Mouse (Mus musculus) 3T3-L1 (cell line): ENCODE measurements around the gene Ugdh.
"Not testable (repeated sequence)": the region's sequence is repeated elsewhere in the genome, so short reads cannot be mapped to it uniquely, and the experiment has no call there.

Source experiments
- DNase-seq: peaks from one replicate; pipeline ENCODE4 v3.0.0-alpha.2; 2015; ENCODE audit warnings: low read depth, low spot score

Gene Ugdh

DNA sequence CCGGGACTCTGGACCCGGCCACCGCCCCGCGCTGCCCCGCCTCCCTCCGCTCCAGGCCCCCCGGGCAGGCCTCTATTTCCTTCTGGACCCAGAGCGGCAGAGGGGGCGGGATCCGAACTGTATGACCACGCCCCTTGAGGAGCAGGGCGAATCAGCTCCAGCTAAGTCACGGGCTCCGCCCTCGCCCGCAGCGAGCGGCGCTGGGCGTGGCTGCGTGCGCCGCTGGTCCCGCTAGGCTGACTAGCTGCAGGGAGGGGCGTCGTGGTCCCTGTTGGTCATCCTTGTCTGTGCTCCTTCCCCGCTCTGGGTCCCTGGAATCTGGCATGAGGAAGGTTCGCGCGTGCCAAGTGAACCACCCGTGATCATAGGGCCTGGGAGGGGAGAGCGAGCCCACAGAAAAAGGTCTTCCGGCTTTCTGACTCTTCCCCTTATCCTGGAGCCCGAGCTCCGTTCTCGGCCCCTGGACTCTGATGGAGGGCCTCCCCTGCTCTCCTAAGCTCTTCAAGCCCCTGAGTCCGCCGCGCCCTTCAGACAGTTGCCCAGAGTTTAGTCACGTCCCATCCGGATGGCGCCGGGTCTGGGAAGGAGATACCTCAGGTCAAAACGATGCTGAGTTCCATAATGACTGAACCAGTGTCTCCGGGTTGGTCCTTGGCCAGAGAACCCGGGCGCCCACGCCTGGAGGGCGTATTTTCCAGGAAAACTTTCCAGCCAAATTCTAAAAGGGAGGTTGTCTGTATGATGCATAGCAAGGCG lies at the start of gene Ugdh:
Gene Ugdh (minus strand): TSS at position 144 of the 756 bp plus-strand sequence.
- peak; percentile 98 for DNase-seq

GRCm38 (mm10) chr5:65482996-65483395 lies 47.2 kb upstream of the Ugdh start:
- DNase-seq: no peak

- DNase-seq: no peak
These were observed 44.8 kb upstream of the Ugdh start for GRCm38 (mm10) chr5:65480511-65480910.

DNA sequence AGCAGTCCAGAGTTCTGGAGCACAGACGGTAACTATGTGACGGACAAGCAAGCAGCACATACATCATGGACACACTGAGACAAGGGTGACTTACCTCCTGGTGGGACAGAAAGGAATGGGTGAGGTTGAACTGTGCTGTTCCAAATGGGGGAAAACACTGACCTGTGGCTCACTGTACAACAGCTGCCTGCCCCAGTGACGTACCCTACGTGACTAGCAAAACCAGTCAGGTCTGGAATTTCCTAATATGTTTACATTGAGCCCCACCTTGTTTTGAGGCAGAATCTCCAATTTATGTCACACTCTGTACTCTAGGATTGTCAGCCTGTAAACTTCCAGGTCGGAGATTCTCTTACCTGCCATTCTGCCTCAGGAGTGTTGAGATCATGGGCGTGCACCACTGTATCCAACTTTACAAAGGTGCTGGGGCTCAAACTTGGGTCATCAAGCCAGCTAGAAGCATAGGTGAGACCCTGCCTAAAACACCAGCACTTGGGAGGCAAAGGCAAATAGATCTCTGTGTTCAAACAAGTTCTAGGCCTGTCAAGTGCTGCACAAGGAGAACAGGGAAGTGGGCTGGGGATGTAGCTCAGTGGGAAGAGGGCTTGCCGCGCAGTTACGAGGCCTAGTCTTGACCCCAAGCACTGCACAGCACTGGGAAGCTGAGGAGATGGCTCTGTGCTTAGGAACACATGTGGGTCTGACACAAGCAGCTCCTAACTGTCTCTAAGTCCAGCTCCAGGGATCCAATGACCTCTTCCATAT lies 44.1 kb upstream of the Ugdh start:
- DNase-seq: no peak

GRCm38 (mm10) chr5:65478224-65478623 lies 42.5 kb upstream of the Ugdh start:
- peak; percentile 75 for DNase-seq

- not testable (repeated sequence) for DNase-seq
These were observed 41.0 kb upstream of the Ugdh start for GRCm38 (mm10) chr5:65476739-65477138.

DNA sequence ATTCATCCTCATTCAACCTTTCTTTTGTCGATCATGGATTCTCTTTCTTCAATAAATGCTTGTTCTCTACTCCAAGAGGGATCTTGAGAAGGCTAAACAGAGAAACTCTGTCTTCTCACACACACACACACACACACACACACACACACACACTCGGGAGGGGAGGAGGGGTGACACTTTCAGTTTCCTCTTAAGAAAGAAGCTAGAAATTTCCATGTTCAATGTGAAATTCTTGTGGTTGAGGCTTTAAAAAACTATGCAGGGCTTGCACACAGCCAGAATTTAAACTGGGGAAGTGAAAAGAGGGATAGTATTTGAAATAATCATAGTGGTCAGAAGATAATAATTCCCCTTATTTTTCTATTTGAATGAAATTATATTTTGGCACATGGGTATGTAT lies 40.1 kb upstream of the Ugdh start:
- peak; percentile 66 for DNase-seq

DNA sequence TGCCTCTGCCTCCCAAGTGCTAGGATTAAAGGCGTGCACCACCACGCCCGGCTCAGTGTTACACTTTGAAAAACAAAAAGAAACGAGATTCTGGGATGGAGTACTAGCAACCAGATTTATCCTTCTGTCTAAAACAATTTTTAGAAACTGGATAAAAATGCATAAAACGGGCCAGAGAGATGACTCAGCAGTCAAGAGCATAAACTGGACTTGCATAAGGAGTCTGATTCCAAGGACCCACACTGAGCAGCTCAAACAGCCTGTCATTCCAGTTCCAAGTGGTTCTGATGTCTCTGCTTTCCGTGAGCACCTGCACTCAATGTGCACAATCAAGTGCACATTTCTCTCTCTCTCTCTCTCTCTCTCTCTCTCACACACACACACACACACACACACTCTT lies 34.0 kb upstream of the Ugdh start:
- DNase-seq: peak; percentile 73

DNA sequence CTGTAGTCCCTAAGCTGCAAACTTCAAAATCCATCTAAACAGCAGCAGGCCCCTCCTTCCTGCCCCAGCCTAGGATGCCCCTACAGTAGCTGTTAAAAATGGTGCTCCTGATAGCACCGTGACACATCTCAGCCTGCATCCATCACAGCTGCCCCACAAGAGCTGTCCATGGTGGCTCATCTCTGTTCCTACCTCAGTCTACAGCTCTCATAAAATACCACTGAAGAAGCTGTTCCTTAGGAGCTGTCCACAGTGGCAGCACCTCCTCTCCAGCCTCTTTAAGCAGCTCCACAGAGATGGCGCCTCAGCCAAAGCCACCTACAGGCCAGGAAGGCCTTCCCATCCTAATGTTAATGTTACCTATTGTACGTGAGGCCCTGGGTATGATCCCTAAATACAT lies 31.2 kb upstream of the Ugdh start:
- DNase-seq: peak; percentile 67

DNA sequence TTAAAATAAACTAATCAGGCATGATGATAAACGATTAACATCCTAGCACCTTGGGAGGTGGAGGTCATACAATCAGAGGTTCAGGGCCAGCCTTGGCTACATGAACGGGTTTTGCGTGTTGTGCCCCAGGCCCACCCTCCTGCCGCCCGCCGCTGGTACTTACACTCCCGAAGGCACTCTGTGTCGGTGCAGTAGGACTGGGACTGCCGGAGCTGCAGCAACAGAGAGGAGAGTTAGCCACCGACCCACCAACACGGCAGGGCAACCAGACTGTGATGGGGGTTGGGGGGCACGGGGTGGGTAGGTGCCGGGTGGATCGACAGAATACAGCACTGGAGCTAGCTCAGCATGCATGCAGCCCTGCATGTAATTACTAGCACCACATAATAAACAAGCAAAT lies 24.6 kb upstream of the Ugdh start:
- DNase-seq: no peak

DNA sequence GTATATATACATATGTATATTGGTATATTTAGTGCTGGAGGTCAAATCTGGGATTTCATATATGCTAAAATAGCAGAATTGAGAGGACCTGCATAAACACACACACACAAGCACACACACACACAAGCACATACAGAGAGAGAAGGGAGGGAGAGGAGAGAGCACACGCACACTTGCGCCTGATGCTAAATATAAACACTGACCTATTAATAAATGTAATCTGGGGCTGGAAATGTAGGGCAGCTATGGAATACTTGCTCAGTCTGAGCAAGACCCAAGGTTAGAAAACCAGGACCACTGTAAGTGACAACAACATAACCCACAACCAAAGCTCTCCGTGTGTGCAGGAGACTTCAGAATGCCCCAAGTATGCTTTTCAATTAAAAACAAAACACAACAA lies 23.7 kb upstream of the Ugdh start:
- DNase-seq: no peak

GRCm38 (mm10) chr5:65457846-65458245 lies 22.1 kb upstream of the Ugdh start:
- peak; percentile 85 for DNase-seq

- peak; percentile 70 for DNase-seq
These were observed 21.5 kb upstream of the Ugdh start for GRCm38 (mm10) chr5:65457086-65457827.

- DNase-seq: peak; percentile 88
These were observed 19.0 kb upstream of the Ugdh start for GRCm38 (mm10) chr5:65454771-65455170.

- DNase-seq: no peak
These were observed 13.2 kb upstream of the Ugdh start for GRCm38 (mm10) chr5:65448941-65449340.

DNA sequence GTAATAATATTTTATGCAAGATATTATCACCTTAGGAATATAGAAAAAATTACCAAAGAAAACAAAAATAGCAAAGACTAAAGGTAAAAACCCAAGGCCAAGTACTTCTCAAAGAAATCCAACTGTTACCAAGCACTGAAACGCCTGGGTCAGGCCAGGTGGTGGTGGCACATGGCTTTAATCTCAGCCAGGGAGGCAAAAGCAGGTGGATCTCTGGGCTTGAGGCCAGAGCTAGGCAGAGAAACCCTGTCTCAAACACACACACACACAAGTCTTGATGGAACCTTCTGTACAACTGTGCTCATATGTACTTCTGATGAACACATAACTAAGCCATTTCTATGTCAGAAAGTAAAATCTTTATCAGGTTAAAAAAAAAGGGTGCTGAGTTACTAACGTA lies 12.1 kb upstream of the Ugdh start:
- no peak for DNase-seq

DNA sequence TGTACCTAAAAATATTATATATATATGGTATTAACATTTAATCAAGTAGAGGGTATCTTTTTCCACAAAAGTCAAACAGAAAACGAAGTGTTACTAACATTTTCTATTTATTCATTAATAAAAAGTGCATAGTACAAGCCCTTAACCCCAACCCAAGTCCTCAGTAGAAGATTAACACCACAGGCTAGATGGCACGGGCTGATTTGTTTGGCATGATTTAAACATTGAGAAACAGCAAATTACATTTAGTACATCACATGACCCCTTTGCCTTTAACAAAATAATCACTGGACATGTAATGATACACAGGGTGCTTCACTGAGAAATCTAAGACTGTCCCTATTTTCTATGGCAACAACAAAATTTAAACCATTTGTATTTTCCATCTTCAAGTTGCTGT lies 11.0 kb upstream of the Ugdh start:
- DNase-seq: no peak

- peak; percentile 55 for DNase-seq
These were observed 9.2 kb upstream of the Ugdh start for GRCm38 (mm10) chr5:65444981-65445380.

- DNase-seq: peak; percentile 96
These were observed 2.3 kb upstream of the Ugdh start for GRCm38 (mm10) chr5:65438041-65438440.

GRCm38 (mm10) chr5:65435363-65435805 lies 365 bp downstream of the Ugdh start:
- peak; percentile 71 for DNase-seq

GRCm38 (mm10) chr5:65434471-65435362 lies 1.0 kb downstream of the Ugdh start:
- peak; percentile 69 for DNase-seq
